8 mouse cellular contexts compared by ENCODE assay signal in genomic region chr12:118300754-118301071, GRCm38 (mm10). TPM values are rescaled to one million over a fixed set of nuclear protein-coding genes. Genes with fewer than 3 reads are reported as not detected.
DNase-seq lines count a peak whose midpoint lies in the region; ATAC-seq and TF ChIP-seq lines count a peak whose summit lies in the region.

No protein-coding gene starts in this region.

- TF ChIP-seq CTCF in liver, postnatal 0 days (IDR thresholded peaks at IDR 0.05; ENCODE audit: low read depth) = 0 out of 2 replicates have a peak, but pooled peaks have one; percentile 25

- in situ Hi-C loops in ES-E14 (cut with MboI; ENCODE audit: low sequenced_read_pairs in 2 of 2, unreplicated experiment in 2 of 2) = no loop called here

- H3K36me3 ChIP-seq in heart, embryonic 14.5 days (ENCODE audit: control insufficient read depth, insufficient read depth, low read length) = peaks cover 13% of the 10 kb centered on the region
- no peaks in the 10 kb centered on the region; the same call in 1 of the 2 replicates for H3K36me3 ChIP-seq in ES-E14 (ENCODE audit: control insufficient read depth, insufficient read depth, low read length, poor library complexity, severe bottlenecking)
- no peaks in the 10 kb centered on the region for H3K36me3 ChIP-seq in forebrain, embryonic 16.5 days (ENCODE audit: control insufficient read depth, insufficient read depth)
- H3K36me3 ChIP-seq in liver, postnatal 0 days (replicated peaks; ENCODE audit: insufficient read depth, low read length) = no peaks in the 10 kb centered on the region

- no peak for TF ChIP-seq EP300 in liver, postnatal 0 days (IDR thresholded peaks at IDR 0.05; ENCODE audit: low read depth)

- no peaks in the 10 kb centered on the region for H3K9me3 ChIP-seq in heart, embryonic 14.5 days (ENCODE audit: control insufficient read depth, low read length)
- H3K9me3 ChIP-seq in ES-E14 (ENCODE audit: control insufficient read depth, insufficient read depth, low read depth, low read length) = no peaks in the 10 kb centered on the region
- H3K9me3 ChIP-seq in forebrain, embryonic 16.5 days (ENCODE audit: control insufficient read depth, low read length) = no peaks in the 10 kb centered on the region
- H3K9me3 ChIP-seq in liver, postnatal 0 days (ENCODE audit: low read length) = no peaks in the 10 kb centered on the region

- H3K4me3 ChIP-seq in heart, embryonic 14.5 days (ENCODE audit: control insufficient read depth in 1 of 2, insufficient read depth in 1 of 2, low read depth in 1 of 2, low read length in 2 of 2) = peak overlapping the region; percentile 77 to 91
- peak overlapping the region; percentile 87 to 97 for H3K4me3 ChIP-seq in ES-E14 (ENCODE audit: insufficient read depth in 1 of 2, low read depth in 1 of 2, low read length in 2 of 2, poor library complexity in 1 of 2, severe bottlenecking in 1 of 2)
- peak overlapping the region; percentile 94 for H3K4me3 ChIP-seq in forebrain, embryonic 16.5 days (replicated peaks; ENCODE audit: low read length)
- peak overlapping the region; percentile 96 for H3K4me3 ChIP-seq in liver, postnatal 0 days (ENCODE audit: low read depth, low read length)

- ATAC-seq in heart, embryonic 14.5 days (ENCODE audit: insufficient number of reproducible peaks, insufficient read depth, low FRiP score, low read depth) = no peak
- ATAC-seq in forebrain, embryonic 16.5 days = no peak
- ATAC-seq in liver, postnatal 0 days = no peak

- H3K4me1 ChIP-seq in heart, embryonic 14.5 days (ENCODE audit: control insufficient read depth in 2 of 2, insufficient read depth in 2 of 2, low read length in 2 of 2) = peaks cover 6 to 21% of the 10 kb centered on the region in 2 experiments; a peak in 3 of 4 replicates
- H3K4me1 ChIP-seq in ES-E14 (ENCODE audit: control insufficient read depth in 2 of 2, insufficient read depth in 2 of 2, low read length in 2 of 2, poor library complexity in 1 of 2) = 0 out of 4 replicates have a peak, but pooled peaks cover 0 to 2% of the 10 kb centered on the region in 2 experiments
- peaks cover 24% of the 10 kb centered on the region for H3K4me1 ChIP-seq in forebrain, embryonic 16.5 days (replicated peaks; ENCODE audit: control insufficient read depth, insufficient read depth, low read length)
- peaks cover 32% of the 10 kb centered on the region for H3K4me1 ChIP-seq in liver, postnatal 0 days (ENCODE audit: insufficient read depth)

- H3K4me2 ChIP-seq in heart, embryonic 14.5 days (ENCODE audit: low read length) = peak overlapping the region; percentile 76
- peak overlapping the region; percentile 64 for H3K4me2 ChIP-seq in forebrain, embryonic 16.5 days (ENCODE audit: low read length)
- peak overlapping the region; percentile 97 for H3K4me2 ChIP-seq in liver, postnatal 0 days (ENCODE audit: low read depth, low read length)

- intact Hi-C loops in heart, postnatal 10 days (cut with DNase I) = loop anchor here (5.0 kb wide), 2 partner anchors 103 to 552 kb away; partner anchors contain the start of gene Dnah11
- intact Hi-C loops in left cerebral cortex, postnatal 4 days (cut with DNase I) = loop anchor here (10.0 kb wide), 1 partner anchor 246 kb away; no protein-coding TSS in a partner anchor

- peak overlapping the region; percentile 77 to 94; a peak in 3 of 4 replicates for H3K27ac ChIP-seq in heart, embryonic 14.5 days (replicated peaks in 1 of 2; ENCODE audit: control insufficient read depth in 1 of 2, insufficient read depth in 1 of 2, low read depth in 2 of 2, low read length in 2 of 2)
- H3K27ac ChIP-seq in ES-E14 (ENCODE audit: insufficient read depth, low read depth, low read length, poor library complexity, severe bottlenecking) = peak overlapping the region; percentile 91
- H3K27ac ChIP-seq in forebrain, embryonic 16.5 days (ENCODE audit: low read length) = peak overlapping the region; percentile 99
- H3K27ac ChIP-seq in liver, postnatal 0 days (ENCODE audit: low read depth) = peak overlapping the region; percentile 100

- peak overlapping the region; percentile 77 for H3K9ac ChIP-seq in heart, embryonic 14.5 days (ENCODE audit: low read length)
- peak overlapping the region; percentile 75 for H3K9ac ChIP-seq in ES-E14 (ENCODE audit: insufficient read depth, low read depth, low read length, poor library complexity, severe bottlenecking)
- H3K9ac ChIP-seq in forebrain, embryonic 16.5 days (replicated peaks; ENCODE audit: low read depth, low read length) = peak overlapping the region; percentile 83
- peak overlapping the region; percentile 89 for H3K9ac ChIP-seq in liver, postnatal 0 days (replicated peaks)

- H3K27me3 ChIP-seq in heart, embryonic 14.5 days (ENCODE audit: control insufficient read depth, insufficient read depth, low read length) = no peaks in the 10 kb centered on the region
- H3K27me3 ChIP-seq in forebrain, embryonic 16.5 days (replicated peaks; ENCODE audit: control insufficient read depth, insufficient read depth, low read length) = no peaks in the 10 kb centered on the region
- H3K27me3 ChIP-seq in liver, postnatal 0 days (ENCODE audit: insufficient read depth, low read length) = no peaks in the 10 kb centered on the region

- 0% methylated on average over 13 of the region's 13 CpGs for WGBS in heart, embryonic 14.5 days
- WGBS in forebrain, embryonic 16.5 days = under 1% methylated on average over 13 of the region's 13 CpGs
- under 1% methylated on average over 8 of the region's 13 CpGs for WGBS in liver, postnatal 0 days (ENCODE audit: insufficient replicate concordance)

- no peak for DNase-seq in heart, postnatal 10 days
- DNase-seq in ES-E14 (ENCODE audit: low read depth, low spot score) = no peak
- no peak for DNase-seq in liver, postnatal 0 days
- DNase-seq in retina, embryonic 14.5 days (ENCODE audit: low spot score) = no peak
- DNase-seq in adrenal gland, postnatal 14 days = no peak
- DNase-seq in left cerebral cortex, postnatal 4 days = no peak

TF ChIP-seq in ES-E14, 5 proteins besides CTCF, POLR2A, EP300 and RAD21:
- TF ChIP-seq ZC3H11A (IDR thresholded peaks at IDR 0.05; ENCODE audit: borderline replicate concordance, low read depth, low read length) = no peak
- TF ChIP-seq MAFK (IDR thresholded peaks at IDR 0.05; ENCODE audit: insufficient read depth, low read depth, low read length) = no peak
- TF ChIP-seq HCFC1 (IDR thresholded peaks at IDR 0.05; ENCODE audit: borderline replicate concordance, insufficient read depth, low read length) = no peak
- TF ChIP-seq ZNF384 (IDR thresholded peaks at IDR 0.05; ENCODE audit: low read depth, low read length) = no peak
- TF ChIP-seq CHD2 (IDR thresholded peaks at IDR 0.05; ENCODE audit: low read depth, low read length) = no peak; the same call in 1 of the 2 replicates

RNA-seq across cellular contexts. Expression of gene Sp4, which starts 0.5 kb away (rescaled TPM):
- 7.9 and 11.4 TPM in 2 replicates for polyA plus RNA-seq in heart, embryonic 14.5 days (2014; fragmentation: Nextera tagmentation; extraction: Ambion mirVana)
- 10 to 100 TPM in 1 of 2 experiments, 1 to 10 TPM in 1; 7.8 to 10.3 TPM for total RNA-seq in heart, postnatal 10 days (2021)
- total RNA-seq in ES-E14 (2012; rRNA removed) = 10.4 and 12.2 TPM in 2 replicates
- 25.1 and 28.1 TPM in 2 replicates for polyA plus RNA-seq in forebrain, embryonic 16.5 days (2015; fragmentation: Nextera tagmentation; extraction: Ambion mirVana)
- 2.5 and 3.0 TPM in 2 replicates for polyA plus RNA-seq in liver, postnatal 0 days (2015; fragmentation: Nextera tagmentation; extraction: Ambion mirVana)
- total RNA-seq in adrenal gland, postnatal 14 days (2021) = 9.4 and 11.8 TPM in 2 replicates
- 10 to 100 TPM; 39.4 to 41.4 TPM for total RNA-seq in left cerebral cortex, postnatal 4 days (2021)
